Mouse (Mus musculus): Measurements from ENCODE around the gene Lcn11.

GRCm38 (mm10) chr2:25775991-25776390 is 826 bp upstream of the Lcn11 start:
- TF ChIP-seq EP300 (IDR thresholded peaks at IDR 0.05; ENCODE audit: low read depth) (no peak), CTCF (IDR thresholded peaks at IDR 0.05; ENCODE audit: low read depth) (no peak)

Data from heart, postnatal 0 days (tissue).